In genomic region chr14:76164904-76165755, GRCm38 (mm10) we compare ENCODE assay signal across 8 mouse cellular contexts. TPM values are rescaled to one million over a fixed set of nuclear protein-coding genes. Genes with fewer than 3 reads are reported as not detected.
DNase-seq lines count a peak whose midpoint lies in the region; ATAC-seq lines count a peak whose summit lies in the region.

No protein-coding gene starts in this region.

- H3K4me1 ChIP-seq in forebrain, embryonic 15.5 days = peaks cover 14% of the 10 kb centered on the region
- no peaks in the 10 kb centered on the region for H3K4me1 ChIP-seq in midbrain, embryonic 16.5 days (ENCODE audit: control insufficient read depth, insufficient read depth, low read length)

- H3K9me3 ChIP-seq in forebrain, embryonic 15.5 days = no peaks in the 10 kb centered on the region
- no peaks in the 10 kb centered on the region for H3K9me3 ChIP-seq in midbrain, embryonic 16.5 days (replicated peaks; ENCODE audit: control insufficient read depth, low read length, poor library complexity, severe bottlenecking)

- no peak overlapping the region for H3K27ac ChIP-seq in forebrain, embryonic 15.5 days (replicated peaks)
- no peak overlapping the region for H3K27ac ChIP-seq in midbrain, embryonic 16.5 days (ENCODE audit: low read length)

- DNase-seq in left cerebral cortex, adult 8-10 months (ENCODE audit: low spot score in 2 of 2) = peak; percentile 19 to 29
- no peak for DNase-seq in left cerebral cortex, postnatal 10 days (ENCODE audit: extremely low spot score in 1 of 2, low spot score in 2 of 2)
- peak; percentile 45 to 60 for DNase-seq in layer of hippocampus, adult 18-20 months (ENCODE audit: low spot score in 2 of 2)
- no peak for DNase-seq in urinary bladder, postnatal 25 days (ENCODE audit: low spot score)
- DNase-seq in natural killer cell, adult 2 months (ENCODE audit: low spot score in 2 of 2) = no peak

- no peaks in the 10 kb centered on the region for H3K36me3 ChIP-seq in forebrain, embryonic 15.5 days
- no peaks in the 10 kb centered on the region for H3K36me3 ChIP-seq in midbrain, embryonic 16.5 days (ENCODE audit: control insufficient read depth, insufficient read depth, low read length)

- 34% methylated on average over 32 of the region's 32 CpGs for WGBS in forebrain, embryonic 15.5 days
- 26% methylated on average over 31 of the region's 32 CpGs for WGBS in midbrain, embryonic 16.5 days

- peak overlapping the region; percentile 15; the same call in 1 of the 2 replicates for H3K4me3 ChIP-seq in forebrain, embryonic 15.5 days
- H3K4me3 ChIP-seq in midbrain, embryonic 16.5 days (ENCODE audit: low read depth, low read length) = peak overlapping the region; percentile 12; the same call in 1 of the 2 replicates

- H3K9ac ChIP-seq in forebrain, embryonic 15.5 days (replicated peaks) = peak overlapping the region; percentile 13; the same call in 1 of the 2 replicates
- H3K9ac ChIP-seq in midbrain, embryonic 16.5 days (ENCODE audit: low read depth, low read length) = 0 out of 2 replicates have a peak overlapping the region, but pooled peaks have one; percentile 12

- ATAC-seq in common myeloid progenitor, adult 5-6 weeks (replicated peaks; ENCODE audit: low read depth, poor library complexity, severe bottlenecking) = peak; percentile 36; the same call in 1 of the 2 replicates
- ATAC-seq in forebrain, embryonic 15.5 days (replicated peaks) = no peak
- peak; percentile 60; the same call in 1 of the 2 replicates for ATAC-seq in midbrain, embryonic 16.5 days

- intact Hi-C loops in left cerebral cortex, postnatal 10 days (cut with DNase I) = no loop called here

- H3K27me3 ChIP-seq in forebrain, embryonic 15.5 days = no peaks in the 10 kb centered on the region
- H3K27me3 ChIP-seq in midbrain, embryonic 16.5 days (ENCODE audit: control insufficient read depth, insufficient read depth, low read depth, low read length) = no peaks in the 10 kb centered on the region

- H3K4me2 ChIP-seq in forebrain, embryonic 15.5 days (replicated peaks) = peak overlapping the region; percentile 35
- peak overlapping the region; percentile 38 for H3K4me2 ChIP-seq in midbrain, embryonic 16.5 days (ENCODE audit: low read length)

RNA-seq across cellular contexts. Expression of gene Nufip1, which starts 54.4 kb away (rescaled TPM):
- 1 to 10 TPM; 7.5 to 8.5 (median 8.0) TPM for total RNA-seq in left cerebral cortex, adult 8-10 months (2022)
- total RNA-seq in left cerebral cortex, postnatal 10 days (2021) = 1 to 10 TPM; 8.3 to 9.7 TPM
- total RNA-seq in common myeloid progenitor, adult 5-6 weeks (2017) = 24.8 and 29.5 TPM in 2 replicates
- polyA plus RNA-seq in forebrain, embryonic 15.5 days (2015; fragmentation: Nextera tagmentation; extraction: Ambion mirVana) = 15.2 and 16.5 TPM in 2 replicates
- total RNA-seq in layer of hippocampus, adult 18-20 months (2021) = 10 to 100 TPM in 1 of 2 experiments, 1 to 10 TPM in 1; 8.6 to 10.1 TPM
- 13.4 and 13.8 TPM in 2 replicates for polyA plus RNA-seq in midbrain, embryonic 16.5 days (2015; fragmentation: Nextera tagmentation; extraction: Ambion mirVana)

RNA-seq across cellular contexts. Expression of gene Gpalpp1, which starts 54.6 kb away (rescaled TPM):
- 10 to 100 TPM; 21.9 to 25.0 (median 23.4) TPM for total RNA-seq in left cerebral cortex, adult 8-10 months (2022)
- 10 to 100 TPM; 19.9 TPM for total RNA-seq in left cerebral cortex, postnatal 10 days (2021)
- 39.5 and 43.6 TPM in 2 replicates for total RNA-seq in common myeloid progenitor, adult 5-6 weeks (2017)
- polyA plus RNA-seq in forebrain, embryonic 15.5 days (2015; fragmentation: Nextera tagmentation; extraction: Ambion mirVana) = 13.6 and 14.4 TPM in 2 replicates
- 10 to 100 TPM; 25.9 to 27.2 TPM for total RNA-seq in layer of hippocampus, adult 18-20 months (2021)
- polyA plus RNA-seq in midbrain, embryonic 16.5 days (2015; fragmentation: Nextera tagmentation; extraction: Ambion mirVana) = 13.1 and 14.1 TPM in 2 replicates

Comparison
In these comparisons a context has a peak if more than half of its experiments do, and no peak if none do; other contexts are left out.
1. DNase-seq: peak in left cerebral cortex, adult 8-10 months (2 of 2) and layer of hippocampus, adult 18-20 months (2 of 2); none in left cerebral cortex, postnatal 10 days (0 of 2), urinary bladder, postnatal 25 days (single experiment) and natural killer cell, adult 2 months (0 of 2).